Comparison of ENCODE assay signal across 28 mouse cellular contexts in genomic region chr14:119125840-119126239, GRCm38 (mm10). TPM values are rescaled to one million over a fixed set of nuclear protein-coding genes. Genes with fewer than 3 reads are reported as not detected.
DNase-seq lines count a peak whose midpoint lies in the region; ATAC-seq lines count a peak whose summit lies in the region.
"Had no signal": no experiment of that assay in that cellular context is flagged by ENCODE, and none has a peak within 500 bp of the region (broad histone marks: within the 10 kb centered on the region; RNA-seq: fewer than 3 reads in every experiment).

No protein-coding gene starts in this region.

- H3K36me3 ChIP-seq in hindbrain, embryonic 10.5 days: no peaks in the 10 kb centered on the region
- no peaks in the 10 kb centered on the region for H3K36me3 ChIP-seq in hindbrain, embryonic 13.5 days
- H3K36me3 ChIP-seq in midbrain, embryonic 12.5 days: no peaks in the 10 kb centered on the region
- H3K36me3 ChIP-seq in midbrain, embryonic 13.5 days: no peaks in the 10 kb centered on the region
- H3K36me3 ChIP-seq in neural tube, embryonic 14.5 days (ENCODE audit: control insufficient read depth, insufficient read depth, low read length): no peaks in the 10 kb centered on the region
- H3K36me3 ChIP-seq: embryonic facial prominence, embryonic 10.5 days; embryonic facial prominence, embryonic 15.5 days; forebrain, embryonic 12.5 days; G1E; heart, embryonic 13.5 days; stomach, embryonic 15.5 days had no signal

- H3K9ac ChIP-seq in hindbrain, embryonic 13.5 days: no peak overlapping the region
- no peak overlapping the region for H3K9ac ChIP-seq in midbrain, embryonic 12.5 days (replicated peaks)
- H3K9ac ChIP-seq in midbrain, embryonic 13.5 days (replicated peaks): no peak overlapping the region
- no peak overlapping the region for H3K9ac ChIP-seq in neural tube, embryonic 14.5 days (replicated peaks; ENCODE audit: low read depth, low read length)
- H3K9ac ChIP-seq: embryonic facial prominence, embryonic 15.5 days; forebrain, embryonic 12.5 days; forebrain, postnatal 0 days; heart, embryonic 13.5 days; liver, embryonic 14.5 days; stomach, embryonic 15.5 days had no signal

- no peak overlapping the region for H3K27ac ChIP-seq in hindbrain, embryonic 10.5 days
- H3K27ac ChIP-seq in hindbrain, embryonic 13.5 days: no peak overlapping the region
- no peak overlapping the region for H3K27ac ChIP-seq in midbrain, embryonic 12.5 days (replicated peaks)
- H3K27ac ChIP-seq in midbrain, embryonic 13.5 days: no peak overlapping the region
- no peak overlapping the region for H3K27ac ChIP-seq in neural tube, embryonic 14.5 days (ENCODE audit: low read depth, low read length)
- H3K27ac ChIP-seq: embryonic facial prominence, embryonic 10.5 days; embryonic facial prominence, embryonic 15.5 days; forebrain, embryonic 12.5 days; heart, embryonic 13.5 days; liver, embryonic 14.5 days; macrophage; stomach, embryonic 15.5 days had no signal

- no peak for ATAC-seq in hindbrain, embryonic 13.5 days (ENCODE audit: low FRiP score)
- peak; percentile 23; the same call in 1 of the 2 replicates for ATAC-seq in midbrain, embryonic 12.5 days (ENCODE audit: low FRiP score, low read depth)
- no peak; the same call in 1 of the 2 replicates for ATAC-seq in midbrain, embryonic 13.5 days
- ATAC-seq in neural tube, embryonic 14.5 days (ENCODE audit: low read depth): peak; percentile 15; the same call in 1 of the 2 replicates
- ATAC-seq: forebrain, postnatal 0 days had no signal

- no peak overlapping the region for H3K4me2 ChIP-seq in hindbrain, embryonic 13.5 days
- H3K4me2 ChIP-seq in midbrain, embryonic 12.5 days (replicated peaks): no peak overlapping the region
- no peak overlapping the region for H3K4me2 ChIP-seq in midbrain, embryonic 13.5 days (replicated peaks)
- H3K4me2 ChIP-seq in neural tube, embryonic 14.5 days (ENCODE audit: low read depth, low read length): no peak overlapping the region
- H3K4me2 ChIP-seq: embryonic facial prominence, embryonic 15.5 days; forebrain, embryonic 12.5 days; heart, embryonic 13.5 days; stomach, embryonic 15.5 days had no signal

- H3K27me3 ChIP-seq in hindbrain, embryonic 10.5 days (ENCODE audit: insufficient read depth, poor library complexity, severe bottlenecking): peaks cover 36% of the 10 kb centered on the region
- H3K27me3 ChIP-seq in hindbrain, embryonic 13.5 days: peaks cover 34% of the 10 kb centered on the region
- H3K27me3 ChIP-seq in midbrain, embryonic 12.5 days: peaks cover 36% of the 10 kb centered on the region
- H3K27me3 ChIP-seq in midbrain, embryonic 13.5 days: peaks cover 17% of the 10 kb centered on the region
- no peaks in the 10 kb centered on the region for H3K27me3 ChIP-seq in neural tube, embryonic 14.5 days (ENCODE audit: control insufficient read depth, insufficient read depth, low read length)
- H3K27me3 ChIP-seq: embryonic facial prominence, embryonic 15.5 days; heart, embryonic 13.5 days; stomach, embryonic 15.5 days had no signal

- peaks cover 15% of the 10 kb centered on the region; the same call in 1 of the 2 replicates for H3K4me1 ChIP-seq in hindbrain, embryonic 10.5 days (replicated peaks)
- H3K4me1 ChIP-seq in hindbrain, embryonic 13.5 days (replicated peaks): peaks cover 16% of the 10 kb centered on the region
- H3K4me1 ChIP-seq in midbrain, embryonic 12.5 days: peaks cover 3% of the 10 kb centered on the region; the same call in 1 of the 2 replicates
- peaks cover 14% of the 10 kb centered on the region for H3K4me1 ChIP-seq in midbrain, embryonic 13.5 days (replicated peaks)
- no peaks in the 10 kb centered on the region for H3K4me1 ChIP-seq in neural tube, embryonic 14.5 days (ENCODE audit: control insufficient read depth, insufficient read depth, low read length)
- H3K4me1 ChIP-seq: embryonic facial prominence, embryonic 10.5 days; embryonic facial prominence, embryonic 15.5 days; stomach, embryonic 15.5 days had no signal

- DNase-seq in hindbrain, embryonic 10.5 days (ENCODE audit: low spot score): peak; percentile 38
- peak; percentile 57 for DNase-seq in embryo, embryonic 10.5 days (ENCODE audit: low spot score)
- no peak for DNase-seq in kidney, postnatal 36 days
- DNase-seq: adrenal gland, adult 8-10 months; cerebellum, adult 9-10 months; cerebellum, postnatal 36 days; forebrain, postnatal 0 days; heart, postnatal 10 days; kidney, adult 18-20 months; kidney, postnatal 4 days; left cerebral cortex, postnatal 4 days; liver; lung, adult 2 months; lung, postnatal 10 days; right cerebral cortex, postnatal 25 days; thymus, postnatal 25 days had no signal

- 25% methylated on average over 4 of the region's 4 CpGs for WGBS in hindbrain, embryonic 10.5 days
- WGBS in hindbrain, embryonic 13.5 days: 17% methylated on average over 4 of the region's 4 CpGs
- 34% methylated on average over 4 of the region's 4 CpGs for WGBS in midbrain, embryonic 12.5 days
- 23% methylated on average over 4 of the region's 4 CpGs for WGBS in midbrain, embryonic 13.5 days
- 22% methylated on average over 4 of the region's 4 CpGs for whole genome bisulfite sequencing in neural tube, embryonic 14.5 days

- H3K4me3 ChIP-seq in hindbrain, embryonic 10.5 days: no peak overlapping the region
- no peak overlapping the region for H3K4me3 ChIP-seq in hindbrain, embryonic 13.5 days
- H3K4me3 ChIP-seq in midbrain, embryonic 12.5 days: no peak overlapping the region
- H3K4me3 ChIP-seq in midbrain, embryonic 13.5 days (replicated peaks): no peak overlapping the region
- no peak overlapping the region for H3K4me3 ChIP-seq in neural tube, embryonic 14.5 days (ENCODE audit: low read depth, low read length)
- H3K4me3 ChIP-seq: embryonic facial prominence, embryonic 10.5 days; embryonic facial prominence, embryonic 15.5 days; forebrain, embryonic 12.5 days; heart, embryonic 13.5 days; stomach, embryonic 15.5 days had no signal

- H3K9me3 ChIP-seq in hindbrain, embryonic 10.5 days: no peaks in the 10 kb centered on the region
- no peaks in the 10 kb centered on the region for H3K9me3 ChIP-seq in hindbrain, embryonic 13.5 days
- no peaks in the 10 kb centered on the region for H3K9me3 ChIP-seq in midbrain, embryonic 12.5 days
- no peaks in the 10 kb centered on the region for H3K9me3 ChIP-seq in midbrain, embryonic 13.5 days
- no peaks in the 10 kb centered on the region for H3K9me3 ChIP-seq in neural tube, embryonic 14.5 days (ENCODE audit: control insufficient read depth, low read length)
- H3K9me3 ChIP-seq: embryonic facial prominence, embryonic 10.5 days; embryonic facial prominence, embryonic 15.5 days; forebrain, embryonic 12.5 days; heart, embryonic 13.5 days; stomach, embryonic 15.5 days had no signal

RNA-seq across cellular contexts. Expression of gene Hs6st3, which starts 12.3 kb away (rescaled TPM):
- polyA plus RNA-seq in hindbrain, embryonic 10.5 days (2016; fragmentation: Nextera tagmentation; extraction: Ambion mirVana): 0.09 TPM in 1 of 2 replicates, not detected in the other
- polyA plus RNA-seq in hindbrain, embryonic 13.5 days (2015; fragmentation: Nextera tagmentation; extraction: Ambion mirVana): 1.2 and 1.9 TPM in 2 replicates
- 0.88 and 1.0 TPM in 2 replicates for polyA plus RNA-seq in midbrain, embryonic 12.5 days (2016; fragmentation: Nextera tagmentation; extraction: Ambion mirVana)
- 0.88 and 1.3 TPM in 2 replicates for polyA plus RNA-seq in midbrain, embryonic 13.5 days (2015; fragmentation: Nextera tagmentation; extraction: Ambion mirVana)
- 2.7 and 6.5 TPM in 2 replicates for polyA plus RNA-seq in neural tube, embryonic 14.5 days (2014; fragmentation: Nextera tagmentation; extraction: Ambion mirVana)
- polyA plus RNA-seq: embryonic facial prominence, embryonic 10.5 days; G1E; heart, embryonic 13.5 days; macrophage had no signal

RNA-seq across cellular contexts. Expression of gene Uggt2, which starts 26.6 kb away (rescaled TPM):
- 14.1 and 14.4 TPM in 2 replicates for polyA plus RNA-seq in hindbrain, embryonic 10.5 days (2016; fragmentation: Nextera tagmentation; extraction: Ambion mirVana)
- polyA plus RNA-seq in hindbrain, embryonic 13.5 days (2015; fragmentation: Nextera tagmentation; extraction: Ambion mirVana): 18.5 and 22.2 TPM in 2 replicates
- polyA plus RNA-seq in midbrain, embryonic 12.5 days (2016; fragmentation: Nextera tagmentation; extraction: Ambion mirVana): 26.4 and 27.7 TPM in 2 replicates
- polyA plus RNA-seq in midbrain, embryonic 13.5 days (2015; fragmentation: Nextera tagmentation; extraction: Ambion mirVana): 20.1 and 20.8 TPM in 2 replicates
- 33.4 and 36.4 TPM in 2 replicates for polyA plus RNA-seq in neural tube, embryonic 14.5 days (2014; fragmentation: Nextera tagmentation; extraction: Ambion mirVana)
- polyA plus RNA-seq: G1E had no signal

Comparison
In these comparisons a context has a peak if more than half of its experiments do, and no peak if none do; other contexts are left out.
1. ATAC-seq: peak in midbrain, embryonic 12.5 days (single experiment) and neural tube, embryonic 14.5 days (single experiment); none in hindbrain, embryonic 13.5 days (single experiment) and midbrain, embryonic 13.5 days (single experiment).
2. DNase-seq: peak in hindbrain, embryonic 10.5 days (single experiment) and embryo, embryonic 10.5 days (single experiment); none in kidney, postnatal 36 days (0 of 2).